Mouse (Mus musculus) retina, adult 2 months (tissue): ENCODE results near the gene Eif4e3.
A peak's percentile ranks its signal among the peaks of the same experiment; 100 is the strongest.

ENCODE experiments used
- DNase-seq: peaks from one replicate; pipeline ENCODE4 v3.0.0-alpha.2; 2012; ENCODE audit warnings: low read depth, low spot score

The Eif4e3 gene

DNA sequence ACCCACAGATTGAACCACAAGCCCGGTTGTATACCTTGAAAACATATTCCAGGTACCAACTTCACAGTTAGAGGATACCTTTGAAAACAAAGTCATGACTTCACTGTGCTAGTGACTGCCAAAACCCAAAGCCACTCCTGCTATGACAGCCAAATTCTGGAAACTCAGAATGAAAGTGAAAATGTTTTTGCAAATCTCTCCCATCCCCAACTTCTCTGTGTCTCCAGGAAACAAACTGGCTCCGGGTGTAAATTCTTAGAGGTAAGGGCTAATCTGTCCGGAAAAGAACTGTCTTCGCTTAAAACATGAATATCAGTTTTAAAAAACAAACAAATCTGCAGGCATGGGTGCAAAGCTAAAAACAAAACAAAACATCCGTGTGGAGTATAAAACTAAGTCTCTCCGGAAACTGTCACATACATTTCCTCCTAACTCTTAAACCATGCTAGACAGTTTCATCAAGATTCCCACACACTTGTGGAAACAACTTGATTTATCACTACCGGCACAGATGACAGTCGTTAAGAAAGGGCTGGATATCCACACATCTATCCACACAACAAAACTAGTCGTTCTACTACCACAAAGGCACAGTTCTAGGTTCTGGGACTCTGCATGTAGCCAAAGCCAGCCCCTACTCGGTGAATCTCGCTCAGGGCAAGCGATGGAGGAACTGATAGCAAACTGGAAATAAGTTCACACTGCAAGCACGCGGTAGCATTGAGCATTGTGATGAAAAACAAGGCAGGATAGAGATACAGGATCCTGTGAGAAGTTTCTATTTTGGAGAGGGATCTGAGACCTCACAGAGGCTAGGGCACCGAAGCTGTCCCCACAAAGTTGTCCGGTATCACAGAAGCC is 884 bp downstream of the Eif4e3 start:
- no peak for DNase-seq

DNA sequence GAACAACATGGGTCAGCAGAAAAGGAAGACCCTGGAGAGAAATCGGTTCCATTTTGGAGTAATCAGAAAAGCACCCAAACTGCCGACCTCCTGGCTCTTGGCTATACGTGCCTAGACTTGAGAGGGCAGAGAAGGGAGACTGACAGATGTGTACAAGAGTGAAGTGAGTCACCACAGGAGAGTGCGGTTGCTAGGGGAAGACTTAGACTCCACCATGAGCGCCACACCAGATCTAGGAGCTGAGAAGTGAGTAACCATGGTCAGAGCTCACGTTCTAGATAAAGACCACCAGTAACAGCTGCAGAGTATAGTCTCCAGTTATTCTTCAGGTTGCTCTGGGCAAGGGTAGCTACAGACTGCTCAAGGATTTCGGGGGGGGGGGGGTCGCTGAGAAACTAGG is 3.3 kb downstream of the Eif4e3 start:
- no peak for DNase-seq

DNA sequence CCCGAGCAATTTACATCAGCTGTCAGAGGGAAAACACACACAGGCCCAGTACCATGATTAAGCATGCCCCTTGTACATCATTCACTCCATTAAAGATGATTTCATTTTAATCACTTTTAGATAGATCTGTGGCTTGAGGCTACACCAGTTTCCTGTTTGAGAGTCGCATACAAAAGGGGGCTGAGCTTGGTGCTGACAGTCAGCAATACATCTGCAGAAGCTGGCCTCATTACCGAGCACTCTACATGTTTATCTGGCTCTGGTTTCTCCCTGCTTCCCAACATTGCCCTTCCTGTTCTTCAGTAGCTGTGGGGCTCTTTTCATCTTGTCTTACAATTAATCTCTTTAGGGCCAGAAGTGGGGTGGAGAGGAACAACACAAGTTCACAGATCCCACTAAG is 6.1 kb downstream of the Eif4e3 start:
- DNase-seq = no peak

DNA sequence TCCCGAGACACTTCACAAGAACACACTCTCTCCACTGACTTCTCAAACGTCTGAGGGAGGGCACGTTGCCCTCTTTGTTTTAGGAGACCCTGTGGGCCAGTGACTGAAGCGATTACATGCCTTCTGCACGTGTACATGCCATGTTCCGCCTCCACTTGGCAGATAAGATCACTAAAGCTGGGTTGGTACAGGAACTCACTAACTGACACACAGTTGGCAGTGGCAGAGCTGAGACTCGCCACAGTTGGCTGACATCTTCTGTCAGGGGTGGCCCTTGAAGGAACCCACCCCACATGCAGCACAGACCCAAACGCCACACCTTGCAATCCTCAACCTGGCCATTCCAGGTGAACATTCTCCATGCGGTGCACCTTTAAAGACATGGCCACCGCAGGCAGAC is 8.0 kb downstream of the Eif4e3 start:
- no peak for DNase-seq

DNA sequence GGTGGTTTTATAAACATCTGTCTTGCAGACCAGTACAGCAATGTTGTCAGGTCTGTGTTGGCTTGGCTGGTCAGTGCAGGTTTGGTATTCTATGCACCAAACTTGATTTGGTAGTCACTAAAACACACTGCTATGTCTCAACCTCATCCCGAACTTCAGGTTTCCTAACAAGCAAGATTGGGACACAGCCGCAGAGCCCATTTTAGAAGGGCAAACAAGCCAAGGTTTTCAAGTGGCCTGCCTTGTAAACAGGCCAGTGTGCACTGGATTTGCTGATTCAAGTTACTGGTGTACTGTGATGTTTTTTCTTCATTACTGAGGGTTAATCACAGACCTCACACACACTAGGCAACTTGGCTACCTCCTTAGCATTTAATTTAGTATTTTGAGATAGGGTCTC is 10.5 kb downstream of the Eif4e3 start:
- no peak for DNase-seq

DNA sequence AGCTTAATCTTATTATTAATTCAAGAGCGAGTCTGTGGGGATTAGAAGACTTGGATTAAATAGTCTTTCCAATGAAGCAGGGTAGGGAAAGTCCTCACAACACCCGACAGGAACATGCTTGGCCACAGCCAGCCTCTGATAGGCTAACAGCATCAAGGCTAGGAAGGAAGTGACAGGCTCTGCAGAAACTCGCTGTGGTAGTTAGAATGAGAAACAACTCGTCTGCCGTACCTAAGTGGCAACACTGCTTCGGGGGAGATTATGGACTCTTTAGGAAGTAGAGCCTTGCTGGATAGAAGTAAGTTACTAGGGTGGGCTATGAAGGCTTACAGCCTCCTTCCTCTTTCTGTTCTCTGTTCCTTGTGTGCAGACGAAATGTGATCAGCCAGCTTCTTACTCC is 11.1 kb downstream of the Eif4e3 start:
- DNase-seq = no peak

DNA sequence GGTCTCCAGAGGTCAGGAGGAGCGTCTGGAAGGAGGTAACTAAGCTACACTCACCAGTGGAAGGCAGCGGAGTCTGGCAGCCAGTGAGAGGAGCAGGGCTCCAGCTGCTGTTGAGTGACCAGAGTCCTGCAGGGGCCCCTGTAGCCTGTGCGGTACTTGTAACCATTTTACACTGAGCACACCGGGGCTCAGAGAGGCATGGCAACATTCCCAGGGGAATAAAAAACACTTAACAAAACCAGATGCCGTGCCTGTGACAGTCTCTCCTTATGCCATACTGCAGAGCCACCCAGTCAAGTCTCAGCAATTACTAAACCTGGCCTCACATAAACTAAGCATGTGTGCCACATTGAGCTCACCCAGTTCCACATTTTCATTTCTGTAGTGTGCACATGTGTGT is 12.2 kb downstream of the Eif4e3 start:
- DNase-seq = no peak

DNA sequence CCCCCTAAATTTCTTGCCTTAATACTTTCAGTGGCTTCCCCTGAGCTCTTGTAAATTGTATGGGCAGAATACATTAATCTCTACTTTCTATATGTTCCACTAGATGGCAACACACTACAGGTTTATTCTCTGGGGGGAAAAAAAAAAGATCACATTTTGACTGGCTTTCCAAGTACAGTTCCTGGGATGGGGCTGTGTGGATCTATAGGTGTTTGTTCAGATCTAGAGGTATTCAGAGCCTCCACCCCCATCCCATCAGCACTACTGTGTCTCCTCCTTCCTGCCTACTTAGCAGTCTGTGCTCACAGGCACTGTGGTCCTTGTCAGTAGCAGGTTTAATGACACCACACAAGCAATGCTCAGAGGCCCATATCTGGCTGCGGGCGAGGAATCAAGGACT is 14.2 kb downstream of the Eif4e3 start:
- DNase-seq = no peak

DNA sequence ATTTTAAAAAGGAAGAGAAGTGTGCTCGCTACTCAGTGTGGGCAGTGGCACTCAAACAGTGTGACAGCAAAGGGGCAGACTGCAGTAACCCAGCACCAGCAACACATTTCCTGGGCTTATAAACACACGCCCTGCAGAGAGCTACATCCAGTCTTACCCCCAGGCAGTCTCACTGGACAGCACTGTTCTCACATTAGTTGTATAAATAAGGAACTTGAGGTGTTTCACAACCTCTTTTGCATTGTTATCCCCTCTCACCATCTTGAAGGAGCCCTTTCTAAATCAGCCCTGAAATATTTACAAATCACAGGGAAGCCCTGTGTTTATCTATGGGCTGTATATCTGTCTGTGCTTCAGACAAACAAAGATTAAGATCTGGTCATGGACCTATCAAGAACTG is 17.3 kb downstream of the Eif4e3 start:
- no peak for DNase-seq

DNA sequence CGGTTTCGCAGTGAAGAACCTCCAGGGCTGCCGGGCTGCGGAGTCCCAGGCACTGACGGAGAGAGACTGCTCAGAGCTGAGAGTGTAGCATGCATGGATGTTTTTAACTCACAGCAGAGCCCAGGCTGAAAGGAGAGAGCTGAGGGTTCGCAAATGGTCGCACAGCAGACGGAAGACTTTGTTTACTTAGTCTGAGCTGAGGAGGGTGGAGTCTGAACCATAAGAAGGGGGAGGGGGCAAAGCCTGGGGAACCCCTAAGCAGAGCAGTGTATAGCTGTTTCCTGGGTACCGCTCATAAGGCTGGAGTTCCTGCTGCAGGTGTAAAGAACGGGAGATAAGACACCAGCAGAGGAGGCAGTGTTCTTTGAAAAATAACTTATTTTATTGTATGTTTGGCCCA is 20.2 kb downstream of the Eif4e3 start:
- no peak for DNase-seq

DNA sequence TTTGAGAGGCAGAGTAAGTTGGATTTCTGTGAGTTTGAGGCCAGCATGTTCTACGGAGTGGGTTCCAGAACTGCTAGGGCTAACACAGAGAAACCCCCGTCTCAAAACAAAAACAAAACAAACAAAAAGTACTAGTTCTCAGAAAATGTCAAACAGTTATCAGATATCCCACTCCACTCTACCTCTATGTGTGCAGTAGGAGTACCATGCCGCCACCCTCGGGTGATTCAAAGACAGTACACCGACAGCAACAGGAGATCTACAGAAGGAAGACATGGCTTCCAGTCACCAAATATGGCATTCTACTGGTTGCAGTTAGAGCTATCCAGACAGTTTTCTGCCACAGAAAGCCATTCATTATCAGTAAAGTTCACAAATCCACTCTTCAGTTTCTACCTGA is 21.7 kb downstream of the Eif4e3 start:
- no peak for DNase-seq

DNA sequence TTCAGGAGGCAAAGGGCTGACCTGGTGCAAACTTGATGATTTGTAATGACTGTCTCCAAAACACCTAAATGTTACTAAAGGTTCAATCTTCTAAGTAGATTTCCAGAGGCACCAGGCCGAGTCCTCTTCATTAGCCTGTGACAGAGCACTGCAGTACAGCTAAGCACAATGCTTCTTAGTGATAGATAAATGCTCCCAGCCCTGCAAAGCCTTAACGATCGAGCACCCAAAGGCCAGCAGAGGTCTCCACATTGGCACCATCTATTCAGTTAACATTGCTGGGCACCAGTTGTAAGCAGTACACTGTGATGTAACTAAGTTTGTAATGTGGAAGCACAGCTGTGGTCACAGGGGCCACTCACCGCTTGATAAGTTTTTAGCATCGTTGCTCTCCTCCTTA is 22.2 kb downstream of the Eif4e3 start:
- DNase-seq = no peak

DNA sequence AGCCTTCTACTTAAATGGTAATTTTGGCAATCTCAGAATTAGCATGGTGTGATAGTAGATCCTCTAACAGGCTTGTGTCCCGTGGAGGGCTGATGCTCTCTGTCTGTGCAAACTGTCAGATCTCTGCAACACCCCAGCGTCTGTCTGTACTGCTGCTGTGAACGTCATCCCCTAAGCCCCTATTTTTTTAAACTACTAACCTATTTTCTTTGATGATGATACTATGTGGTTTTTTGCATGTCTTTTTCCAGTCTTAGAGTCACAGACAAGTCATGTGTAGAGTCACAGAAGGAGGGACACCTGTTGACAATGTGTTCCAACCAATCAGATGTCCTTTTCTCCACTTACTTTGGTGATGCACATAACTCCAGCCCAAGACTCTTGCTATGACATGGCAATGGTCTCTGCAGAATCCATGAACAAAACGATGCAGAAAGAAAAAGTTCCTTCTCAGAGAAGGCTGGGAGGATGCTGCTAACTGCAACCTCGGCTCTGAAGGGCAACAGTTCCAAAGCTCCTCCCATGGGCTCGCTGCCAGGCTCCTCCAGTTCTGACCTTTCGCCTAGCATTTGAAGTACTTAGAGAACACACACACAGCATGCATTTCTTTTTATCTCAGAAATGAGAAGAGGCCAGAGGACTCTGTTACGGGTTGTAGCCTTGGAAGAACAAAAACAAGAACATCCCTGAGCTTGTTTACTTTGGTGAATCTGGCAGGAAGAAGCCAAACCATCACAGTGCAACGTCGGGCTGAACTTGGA is 23.0 kb downstream of the Eif4e3 start:
- no peak for DNase-seq

DNA sequence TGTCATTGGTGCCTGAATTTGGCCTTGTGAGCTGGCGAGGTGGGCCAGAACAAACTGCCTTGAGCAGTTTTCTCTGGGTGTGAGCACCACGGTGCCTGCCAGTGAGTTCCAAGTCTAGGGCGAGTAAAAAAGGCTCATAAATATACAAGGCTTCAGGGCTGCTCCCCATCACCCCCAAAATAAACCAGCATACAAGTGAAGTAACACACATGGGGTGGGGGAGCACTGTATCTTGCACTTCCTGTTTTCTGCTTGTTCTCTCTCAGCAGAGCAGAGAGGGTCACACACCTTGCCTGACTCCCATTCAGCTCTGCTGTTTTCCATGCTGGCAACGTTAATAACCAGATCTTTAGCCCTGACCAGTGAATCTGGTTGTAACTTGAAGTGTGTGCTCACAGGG is 29.1 kb downstream of the Eif4e3 start:
- no peak for DNase-seq

DNA sequence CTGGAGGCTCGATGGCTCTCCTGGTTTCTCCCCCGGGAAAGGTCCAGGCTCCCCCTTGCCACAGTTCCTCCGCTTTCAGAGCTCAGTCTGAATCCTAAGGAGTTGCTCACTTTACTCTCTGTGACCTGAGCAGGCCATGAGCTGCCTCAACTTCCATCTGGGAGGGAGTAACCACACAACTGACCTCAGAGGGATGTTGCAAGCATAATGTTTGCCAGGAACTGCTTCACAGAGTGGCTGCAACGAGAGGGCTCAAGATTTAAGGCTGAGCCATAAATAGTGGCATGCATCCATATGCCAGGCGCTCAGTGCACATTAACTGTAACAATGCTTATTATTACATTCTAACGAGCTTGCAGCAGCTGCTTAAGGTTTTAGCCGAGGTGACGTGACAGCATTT is 29.8 kb downstream of the Eif4e3 start:
- peak; percentile 26 for DNase-seq

DNA sequence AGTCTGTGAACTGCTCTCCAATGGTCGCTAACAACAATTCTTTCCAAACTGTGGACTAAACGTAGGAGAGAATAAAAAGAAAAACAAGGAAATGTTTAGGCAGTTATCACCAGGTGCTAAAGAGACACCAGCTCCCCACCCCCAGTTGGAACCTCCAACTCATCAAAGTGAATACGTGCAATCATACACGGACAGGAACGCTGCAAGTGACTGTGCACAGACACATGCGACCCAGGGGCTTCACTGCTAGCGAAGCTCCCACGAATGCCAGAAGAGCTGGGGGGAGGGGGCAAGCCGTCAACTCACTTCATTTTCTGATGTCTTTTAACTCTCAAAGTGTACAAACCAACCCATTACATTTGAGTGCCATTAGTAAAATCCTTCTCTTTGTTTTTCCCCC is 30.4 kb downstream of the Eif4e3 start:
- DNase-seq = no peak

DNA sequence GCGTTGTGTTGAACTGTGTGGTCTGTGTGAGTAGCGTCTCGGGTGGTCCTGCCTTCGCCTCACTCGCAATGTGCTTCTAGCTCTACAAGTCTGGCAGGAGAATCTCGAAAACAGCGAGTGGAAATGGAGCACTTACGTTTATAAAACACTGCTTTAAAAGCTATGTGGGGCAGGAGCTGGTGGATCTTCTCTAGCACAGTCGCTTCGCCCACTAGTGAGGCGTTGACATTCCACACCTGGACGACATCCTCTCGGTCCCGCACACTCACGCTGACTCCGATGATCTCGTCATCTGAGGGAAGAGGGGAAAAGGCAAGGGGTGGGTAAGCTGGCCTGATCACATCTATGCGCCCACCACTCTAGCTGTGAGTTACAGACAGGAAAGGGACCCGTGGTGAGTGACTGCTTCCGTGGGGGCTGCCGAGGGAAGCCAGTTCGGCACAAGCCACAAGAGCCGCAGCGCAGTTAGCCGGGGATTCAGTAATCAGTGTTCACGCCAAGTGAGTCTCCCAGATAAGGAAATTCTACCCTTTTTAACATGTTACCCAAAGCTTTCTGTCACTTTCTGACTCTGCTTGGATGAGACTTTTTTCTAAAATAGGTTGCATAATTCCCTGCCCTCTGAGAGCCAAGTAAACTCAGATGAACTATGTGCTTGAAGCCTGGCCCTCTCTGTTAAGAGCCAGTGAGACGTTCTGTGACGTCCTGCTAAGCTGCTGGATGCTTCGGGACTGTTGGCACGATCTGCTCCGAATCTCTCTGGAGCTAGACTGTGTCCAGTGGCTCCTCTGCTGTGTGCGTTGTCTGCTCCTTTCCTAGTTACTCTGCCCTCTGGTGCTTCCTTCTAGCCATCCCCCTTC is 34.2 kb downstream of the Eif4e3 start:
- DNase-seq = no peak

DNA sequence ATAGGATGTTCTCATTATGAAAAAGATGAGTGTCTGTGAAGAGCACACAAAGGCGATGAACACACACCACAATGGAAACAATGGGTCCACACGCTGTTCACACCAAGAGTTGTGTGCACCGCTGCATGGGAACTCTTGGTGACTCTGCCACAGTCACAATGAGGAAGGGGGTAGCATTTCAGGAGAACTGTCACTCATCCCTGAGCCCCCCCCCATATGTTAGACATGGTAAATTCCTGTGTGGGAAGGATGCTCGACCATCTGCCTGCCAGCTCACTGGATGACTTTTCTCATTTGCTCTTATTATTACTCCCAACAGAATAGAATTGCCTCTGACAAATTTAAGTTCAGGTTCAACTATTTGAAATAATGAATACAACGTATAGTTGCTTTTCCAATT is 34.9 kb downstream of the Eif4e3 start:
- DNase-seq = no peak

DNA sequence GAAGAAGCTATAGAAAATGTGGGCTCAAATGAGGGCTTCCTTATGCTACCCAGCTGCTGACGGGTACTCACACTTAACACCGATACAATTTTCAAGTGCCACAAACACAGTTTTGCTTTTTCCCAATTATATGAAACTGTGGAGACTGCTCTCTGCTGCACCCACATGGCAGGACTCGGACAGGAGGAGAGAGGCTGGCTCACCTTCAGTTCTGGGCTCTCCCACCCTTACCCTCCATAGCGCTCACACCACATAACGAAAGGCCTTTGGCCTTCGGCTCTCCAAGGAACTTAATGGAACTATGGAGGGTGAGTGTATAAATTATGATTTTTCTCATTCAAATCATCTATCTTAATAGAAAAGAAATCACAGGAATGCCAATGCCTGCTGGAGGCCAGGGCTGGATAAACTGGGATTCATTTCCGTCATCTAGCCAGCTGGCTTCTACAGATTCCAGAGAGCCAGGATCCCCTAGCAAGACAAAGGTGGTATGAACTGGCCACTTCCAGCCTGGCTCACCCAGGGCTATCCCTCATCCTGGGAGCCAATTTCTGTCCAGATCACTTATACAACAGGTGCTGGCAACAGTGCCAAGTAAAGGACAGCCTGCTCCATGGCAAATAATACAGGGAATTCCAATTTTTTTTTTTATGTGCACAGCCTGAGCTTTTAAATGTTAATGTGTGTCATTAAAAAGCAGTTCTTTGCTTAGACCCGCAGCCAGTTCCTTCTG is 36.7 kb downstream of the Eif4e3 start:
- no peak for DNase-seq

DNA sequence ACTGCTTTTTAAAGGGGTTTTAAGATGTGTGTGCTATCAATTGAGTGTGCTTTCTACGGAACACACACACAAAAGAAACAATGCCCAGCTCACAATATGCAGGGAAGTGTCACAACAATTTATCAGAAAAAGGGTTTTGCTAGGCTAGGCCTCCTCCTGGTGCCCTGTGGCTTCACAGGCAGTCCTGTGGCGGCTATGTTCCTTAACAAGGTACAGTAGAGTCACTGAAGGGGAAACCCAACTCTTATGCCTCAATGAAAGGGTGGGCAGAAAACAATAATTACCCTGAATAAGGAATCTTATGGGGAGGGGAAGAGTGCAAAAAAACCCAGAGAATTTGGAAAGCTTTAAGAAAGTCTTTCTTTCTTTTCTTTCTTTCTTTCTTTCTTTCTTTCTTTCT is 40.2 kb downstream of the Eif4e3 start:
- no peak for DNase-seq

DNA sequence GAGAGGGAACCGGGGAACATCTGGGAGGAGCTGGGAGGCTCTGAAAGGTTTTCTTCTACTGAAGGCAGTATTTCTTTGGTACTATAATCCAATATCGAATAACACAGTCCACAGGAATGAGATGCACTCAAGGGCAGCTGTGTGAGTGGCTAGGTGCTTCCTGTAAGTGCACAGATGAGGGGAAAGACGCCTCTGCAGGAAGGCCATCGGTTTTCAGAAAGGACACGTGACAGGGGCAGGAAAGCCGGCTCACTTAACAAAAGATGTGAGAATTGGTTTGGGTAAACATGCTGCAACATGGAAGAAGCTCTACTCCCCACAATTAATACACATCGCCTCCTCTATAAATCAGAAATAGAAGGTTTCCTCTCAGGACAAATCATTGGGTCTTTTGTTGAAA is 40.8 kb downstream of the Eif4e3 start:
- no peak for DNase-seq

DNA sequence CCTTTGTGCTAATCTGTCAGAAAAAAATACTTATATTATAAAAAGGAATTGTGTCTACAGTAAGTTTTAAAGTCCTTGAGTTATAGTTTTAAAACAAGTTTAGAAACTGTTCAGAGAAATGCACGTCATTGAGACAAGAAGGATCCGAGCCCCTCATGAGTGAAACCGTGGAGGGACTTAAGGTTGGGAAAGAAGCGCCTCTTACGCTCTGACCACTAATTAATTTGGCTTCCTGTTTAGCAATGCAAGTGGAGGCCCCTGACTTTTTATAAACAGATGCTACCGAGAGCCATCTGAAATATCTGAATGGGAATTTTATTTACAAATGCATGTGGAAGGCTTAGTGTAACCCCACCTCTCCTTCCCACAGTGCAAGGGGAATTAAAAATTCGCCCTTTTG is 41.3 kb downstream of the Eif4e3 start:
- DNase-seq = no peak
